In genomic region chr6:38353811-38354722, GRCm38 (mm10) we compare ENCODE assay signal across 8 mouse cellular contexts. TPM values are rescaled to one million over a fixed set of nuclear protein-coding genes. Genes with fewer than 3 reads are reported as not detected.
DNase-seq lines count a peak whose midpoint lies in the region; ATAC-seq lines count a peak whose summit lies in the region.

Gene Zc3hav1, minus strand, starts transcription at chr6:38354603.

- intact Hi-C loops in heart, postnatal 10 days (cut with DNase I) = loop anchor here (2.0 to 5.0 kb wide), 2 partner anchors 27 to 78 kb away; partner anchors contain the start of genes Ttc26 and Ubn2

- peak; percentile 92 for DNase-seq in CD8-positive naive resting alpha-beta T cell, adult 2 months (ENCODE audit: low read depth in 2 of 2, low spot score in 2 of 2)
- DNase-seq in heart, postnatal 10 days = peak; percentile 87 to 88
- no peak for DNase-seq in large intestine, adult 2 months (ENCODE audit: low read depth, low spot score)
- DNase-seq in lung, adult 18-20 months = peak; percentile 90
- DNase-seq in thymus, adult 18-20 months = peak; percentile 84 to 90

- H3K4me3 ChIP-seq in brown adipose tissue, adult 24 weeks (ENCODE audit: insufficient read depth, low read depth, low read length) = peak within 1 kb of the TSS; percentile 87
- peak within 1 kb of the TSS; percentile 50 for H3K4me3 ChIP-seq in forebrain, embryonic 13.5 days
- peak within 1 kb of the TSS; percentile 45 for H3K4me3 ChIP-seq in neural tube, embryonic 14.5 days (ENCODE audit: low read depth, low read length)

- peak within 1 kb of the TSS; percentile 58 for H3K9ac ChIP-seq in forebrain, embryonic 13.5 days
- H3K9ac ChIP-seq in neural tube, embryonic 14.5 days (replicated peaks; ENCODE audit: low read depth, low read length) = peak within 1 kb of the TSS; percentile 25; the same call in 1 of the 2 replicates

- under 1% methylated on average over 87 of the region's 87 CpGs for WGBS in forebrain, embryonic 13.5 days
- WGBS in large intestine, adult 2 months = under 1% methylated on average over 87 of the region's 87 CpGs
- WGBS in neural tube, embryonic 14.5 days = under 1% methylated on average over 87 of the region's 87 CpGs

- H3K27me3 ChIP-seq in forebrain, embryonic 13.5 days = peaks cover 84% of the 10 kb centered on the region
- H3K27me3 ChIP-seq in neural tube, embryonic 14.5 days (ENCODE audit: control insufficient read depth, insufficient read depth, low read length) = peaks cover 14% of the 10 kb centered on the region

- H3K9me3 ChIP-seq in forebrain, embryonic 13.5 days (replicated peaks) = no peaks in the 10 kb centered on the region
- H3K9me3 ChIP-seq in neural tube, embryonic 14.5 days (ENCODE audit: control insufficient read depth, low read length) = no peaks in the 10 kb centered on the region

- H3K4me1 ChIP-seq in brown adipose tissue, adult 24 weeks (ENCODE audit: control insufficient read depth, insufficient read depth, insufficient read length, low read length) = peaks cover 4% of the 10 kb centered on the region; the same call in 1 of the 2 replicates
- H3K4me1 ChIP-seq in forebrain, embryonic 13.5 days = peaks cover 25% of the 10 kb centered on the region
- 0 out of 2 replicates have a peak, but pooled peaks cover 3% of the 10 kb centered on the region for H3K4me1 ChIP-seq in neural tube, embryonic 14.5 days (ENCODE audit: control insufficient read depth, insufficient read depth, low read length)

- H3K36me3 ChIP-seq in forebrain, embryonic 13.5 days (ENCODE audit: poor library complexity, severe bottlenecking) = no peaks in the 10 kb centered on the region
- no peaks in the 10 kb centered on the region for H3K36me3 ChIP-seq in neural tube, embryonic 14.5 days (ENCODE audit: control insufficient read depth, insufficient read depth, low read length)

- peak; percentile 69 for ATAC-seq in forebrain, embryonic 13.5 days
- ATAC-seq in neural tube, embryonic 14.5 days (ENCODE audit: low read depth) = peak; percentile 81; the same call in 1 of the 2 replicates

- H3K4me2 ChIP-seq in forebrain, embryonic 13.5 days = peak within 1 kb of the TSS; percentile 68
- H3K4me2 ChIP-seq in neural tube, embryonic 14.5 days (ENCODE audit: low read depth, low read length) = peak within 1 kb of the TSS; percentile 57

- H3K27ac ChIP-seq in brown adipose tissue, adult 24 weeks (replicated peaks; ENCODE audit: low read depth, low read length) = peak within 1 kb of the TSS; percentile 94
- H3K27ac ChIP-seq in forebrain, embryonic 13.5 days = no peak within 1 kb of the TSS
- H3K27ac ChIP-seq in neural tube, embryonic 14.5 days (ENCODE audit: low read depth, low read length) = no peak within 1 kb of the TSS

RNA-seq across cellular contexts. Expression of gene Zc3hav1, which starts in this region (rescaled TPM):
- polyA plus RNA-seq in brown adipose tissue, adult 24 weeks (2012; ENCODE audit: insufficient read depth, insufficient read length, missing spikeins) = 10.5 and 10.6 TPM in 2 replicates
- polyA plus RNA-seq in forebrain, embryonic 13.5 days (2015; fragmentation: Nextera tagmentation; extraction: Ambion mirVana) = 0.75 and 1.0 TPM in 2 replicates
- total RNA-seq in heart, postnatal 10 days (2021) = 10 to 100 TPM; 20.7 to 21.5 TPM
- 22.8 and 36.8 TPM in 2 replicates for polyA plus RNA-seq in large intestine, adult 2 months (2012; rRNA removed)
- 0.68 and 0.89 TPM in 2 replicates for polyA plus RNA-seq in neural tube, embryonic 14.5 days (2014; fragmentation: Nextera tagmentation; extraction: Ambion mirVana)

Comparison
In these comparisons a context has a peak if more than half of its experiments do, and no peak if none do; other contexts are left out.
1. Peak in ATAC-seq, H3K4me3 ChIP-seq, H3K9ac ChIP-seq and H3K4me2 ChIP-seq in neural tube, embryonic 14.5 days; RNA of the gene not detected or under 1 TPM.